Mouse (Mus musculus) ES-Bruce4 (cell line): ENCODE data around the gene Gdf5.

Experiments used
- CTCF ChIP-seq: IDR thresholded peaks from one replicate; pipeline ENCODE4 v1.8.1; 2011; ENCODE audit warnings: low read depth, low read length
- EP300 ChIP-seq: IDR thresholded peaks from 2 replicates; pipeline ENCODE4 v1.6.1; 2011; ENCODE audit warnings: low read depth, low read length; ENCODE audit not compliant: insufficient read depth

DNA sequence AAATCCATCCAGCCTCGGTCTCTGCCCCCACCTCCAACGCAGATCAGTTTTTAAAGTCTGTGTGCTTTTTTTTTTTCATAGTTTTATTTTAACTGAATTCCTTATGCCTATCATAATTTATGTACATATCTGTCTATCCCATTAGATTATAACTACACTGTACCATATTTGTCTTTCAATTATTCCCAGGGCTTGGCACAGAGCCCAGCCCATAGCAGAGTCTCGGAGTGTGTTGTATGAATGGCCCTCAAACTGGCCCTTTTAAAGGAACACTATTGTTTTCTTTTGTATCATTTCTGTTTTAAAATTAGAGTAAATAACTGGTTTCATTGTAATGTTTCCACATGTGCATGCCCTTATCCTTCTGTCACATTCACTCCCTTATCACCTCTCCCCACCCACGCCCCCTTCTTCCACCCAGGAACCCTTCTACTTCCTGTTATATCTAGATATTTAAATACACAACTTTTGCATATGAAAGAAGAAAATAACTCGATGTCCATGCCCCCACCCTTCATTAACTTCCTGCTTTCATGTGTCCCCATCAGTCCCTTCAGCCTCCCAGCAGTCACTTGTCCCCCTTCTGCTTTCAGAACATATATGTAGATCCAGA lies 2.3 kb upstream of the Gdf5 start:
- TF ChIP-seq CTCF (no peak), EP300 (no peak)
